Mouse (Mus musculus): ENCODE results near the gene Fgfrl1.

Fgfrl1 gene

DNA sequence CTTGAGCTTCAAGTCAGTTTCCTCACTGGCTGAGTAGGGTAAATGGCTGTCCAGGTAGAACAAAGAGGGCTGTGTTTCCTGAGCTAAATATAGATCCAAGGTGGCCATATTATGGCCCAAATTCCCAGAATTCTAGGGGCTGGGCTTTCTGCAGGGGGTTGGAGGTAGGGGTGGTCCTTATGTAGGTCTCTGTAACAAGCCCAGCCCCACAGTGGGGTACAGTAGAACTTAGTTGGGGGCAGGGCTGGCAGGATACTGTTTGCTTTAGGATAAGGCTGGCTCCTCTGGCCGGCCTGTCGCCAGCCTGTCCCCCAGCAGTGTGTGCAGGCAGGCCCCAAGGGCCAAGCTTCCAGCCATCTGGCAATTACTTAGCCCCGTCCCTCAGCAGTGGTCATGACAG, 8.2 kb downstream of the Fgfrl1 start:
- DNase-seq (ENCODE audit: low spot score): no peak

DNA sequence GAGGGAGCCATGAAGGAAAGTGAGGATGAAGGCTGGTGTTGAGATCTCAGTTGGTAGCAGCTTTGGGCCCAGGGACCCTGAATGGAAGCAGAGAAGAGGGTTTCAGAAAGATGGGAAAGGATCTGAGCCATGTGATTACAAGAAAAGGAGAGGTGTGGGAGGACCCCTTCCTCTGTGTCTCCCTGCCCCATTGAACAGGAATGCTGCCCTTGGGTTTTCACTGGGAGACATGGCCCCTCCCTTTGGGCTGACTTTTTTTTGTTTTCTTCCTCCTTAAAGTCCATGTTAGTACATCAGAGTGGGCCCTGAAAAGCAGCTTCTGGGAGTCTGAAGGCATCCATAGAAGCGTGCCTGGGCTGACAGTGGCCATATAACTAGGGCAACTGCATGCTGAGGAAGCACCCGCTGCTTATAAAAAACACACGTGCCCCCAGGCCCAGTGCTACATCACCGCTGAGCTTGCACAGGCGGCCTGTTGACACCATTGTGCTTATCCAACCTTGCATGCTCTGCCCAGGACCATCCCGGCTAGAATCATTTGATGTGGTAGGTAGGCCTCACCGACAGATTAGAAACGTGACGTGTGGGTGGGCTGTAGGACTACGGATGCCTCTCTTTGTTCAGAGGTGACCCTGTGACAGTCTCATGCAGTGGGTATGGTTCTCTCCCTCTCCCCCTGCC, 9.3 kb downstream of the Fgfrl1 start:
- DNase-seq (ENCODE audit: low spot score): no peak

- DNase-seq (ENCODE audit: low spot score): no peak
Observed at GRCm38 (mm10) chr5:108703754-108704626, 11.8 kb downstream of the Fgfrl1 start.

DNA sequence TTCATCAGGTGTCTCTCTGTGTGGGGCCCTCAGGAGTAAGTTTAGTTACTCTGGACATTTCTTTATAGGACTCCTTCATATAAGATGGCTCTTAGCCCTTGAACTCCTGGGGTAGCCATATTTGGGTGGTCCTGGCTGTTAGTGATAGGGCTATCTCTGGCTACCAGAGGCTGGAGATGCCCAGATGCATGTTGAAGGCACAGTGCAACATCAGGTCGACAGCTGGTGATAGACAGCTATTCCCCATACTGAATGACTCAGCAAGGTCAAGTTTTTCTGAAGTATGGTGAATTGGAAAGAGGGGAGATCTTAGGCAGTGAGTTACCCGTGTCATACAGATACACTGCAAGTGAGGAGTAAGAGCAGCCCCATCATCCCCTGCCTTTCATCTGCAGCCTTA, 15.6 kb downstream of the Fgfrl1 start:
- DNase-seq (ENCODE audit: low spot score): no peak

DNA sequence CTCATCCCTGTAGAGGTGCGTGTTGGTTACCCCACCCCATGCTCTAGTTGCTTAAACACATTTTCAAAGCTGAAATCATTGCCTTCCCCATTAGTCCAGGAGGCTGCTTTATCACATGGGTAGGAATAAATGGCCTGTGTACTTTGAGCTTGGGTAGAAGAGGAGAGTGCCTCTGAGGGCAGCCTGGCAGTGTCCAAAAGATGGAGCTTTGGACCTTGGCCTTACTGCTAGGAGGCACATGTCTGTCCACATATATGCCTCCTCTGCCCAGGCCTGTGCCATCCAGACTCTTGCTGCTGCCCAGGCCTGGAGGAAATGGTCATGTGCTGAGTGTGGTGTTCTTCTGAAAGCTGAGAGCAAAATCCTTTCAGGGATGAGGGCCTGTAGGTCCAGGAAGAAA, 16.2 kb downstream of the Fgfrl1 start:
- no peak for DNase-seq (ENCODE audit: low spot score)

GRCm38 (mm10) chr5:108708981-108709731, 17.0 kb downstream of the Fgfrl1 start:
- DNase-seq (ENCODE audit: low spot score): no peak

DNA sequence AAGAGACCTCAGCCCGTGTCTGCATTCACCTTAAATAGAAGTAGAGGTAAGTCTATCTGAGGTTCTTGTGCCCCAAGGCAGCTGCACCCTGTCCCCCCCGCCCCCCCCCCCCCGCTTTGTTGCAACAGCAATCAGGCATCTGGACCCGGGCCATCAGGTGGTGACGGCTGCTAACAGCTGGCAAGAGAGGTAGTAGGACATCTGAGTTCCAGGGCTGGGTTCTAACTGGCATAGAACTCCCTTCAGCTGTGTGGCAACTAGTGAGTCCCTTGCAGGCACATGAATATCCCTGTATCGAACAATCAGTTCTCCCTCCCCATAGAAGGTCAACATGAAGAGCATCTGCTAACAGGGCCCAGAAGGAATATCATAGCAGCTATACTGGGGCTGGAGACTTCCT, 19.8 kb downstream of the Fgfrl1 start:
- no peak for DNase-seq (ENCODE audit: low spot score)

- DNase-seq (ENCODE audit: low spot score): no peak
Observed at GRCm38 (mm10) chr5:108713096-108713495, 20.9 kb downstream of the Fgfrl1 start.

GRCm38 (mm10) chr5:108713691-108714090, 21.5 kb downstream of the Fgfrl1 start:
- no peak for DNase-seq (ENCODE audit: low spot score)

GRCm38 (mm10) chr5:108714149-108714548, 22.0 kb downstream of the Fgfrl1 start:
- no peak for DNase-seq (ENCODE audit: low spot score)

DNA sequence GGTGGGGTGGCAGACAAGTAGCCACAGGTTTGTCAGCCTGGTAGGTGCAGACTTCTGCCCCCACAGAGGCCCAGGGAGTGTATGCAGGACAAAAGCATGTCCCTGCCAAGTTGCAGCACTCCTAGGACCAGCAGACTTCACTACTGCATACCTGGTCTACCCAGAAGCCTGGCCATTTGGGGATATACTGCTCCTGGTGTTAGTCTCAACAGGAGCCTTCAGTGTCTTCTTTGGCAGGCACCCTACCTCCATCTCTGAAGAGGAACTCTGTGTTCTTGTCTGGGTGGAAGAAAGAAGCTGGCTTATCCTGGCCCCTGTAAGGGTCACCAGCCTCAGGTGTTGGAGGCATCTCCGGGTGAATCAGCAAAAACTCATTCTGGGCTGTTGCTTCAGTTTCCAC, 23.8 kb downstream of the Fgfrl1 start:
- no peak for DNase-seq (ENCODE audit: low spot score)

DNA sequence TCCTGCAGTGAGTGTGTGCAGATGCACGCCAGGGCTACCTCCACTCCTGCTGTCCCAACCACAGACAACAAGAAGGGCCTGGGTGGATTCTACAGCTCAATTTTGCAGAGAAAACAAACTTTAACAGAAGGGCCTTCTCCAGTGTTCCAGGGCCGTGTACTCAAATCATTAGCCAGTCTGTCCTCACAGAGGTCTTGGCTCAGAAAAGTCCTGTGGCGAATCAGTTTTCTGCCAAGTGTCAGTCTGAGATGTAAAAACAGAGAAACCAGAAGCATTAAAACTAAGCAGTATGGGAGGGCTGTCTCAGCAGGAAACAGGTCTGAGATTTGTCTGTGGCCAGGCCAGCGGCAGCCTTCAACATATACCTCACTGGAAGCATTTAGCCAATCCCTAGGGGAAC, 25.9 kb downstream of the Fgfrl1 start:
- no peak for DNase-seq (ENCODE audit: low spot score)

GRCm38 (mm10) chr5:108719761-108720160, 27.6 kb downstream of the Fgfrl1 start:
- no peak for DNase-seq (ENCODE audit: low spot score)

GRCm38 (mm10) chr5:108724006-108724405, 31.8 kb downstream of the Fgfrl1 start:
- no peak for DNase-seq (ENCODE audit: low spot score)

- peak; percentile 28 for DNase-seq (ENCODE audit: low spot score)
Observed at GRCm38 (mm10) chr5:108726557-108727248, 34.5 kb downstream of the Fgfrl1 start.

DNA sequence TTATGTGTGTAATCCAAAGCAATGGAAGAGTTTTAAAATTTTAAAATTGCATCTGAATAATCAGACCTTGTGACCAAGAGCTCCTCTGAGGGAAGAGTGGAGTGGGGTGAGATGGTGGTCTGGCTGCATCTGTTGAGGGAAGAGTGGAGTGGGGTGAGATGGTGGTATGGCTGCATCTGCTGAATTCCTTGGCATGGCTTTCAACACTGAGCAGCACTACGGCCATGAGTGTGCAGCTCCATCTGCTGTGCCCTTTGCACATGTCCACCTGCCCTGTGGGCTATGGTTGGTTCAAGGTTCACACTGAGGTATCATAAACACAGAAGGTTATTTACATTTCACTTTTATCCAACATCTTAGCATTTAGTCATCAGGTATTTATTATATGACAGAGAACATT, 35.2 kb downstream of the Fgfrl1 start:
- no peak for DNase-seq (ENCODE audit: low spot score)

DNA sequence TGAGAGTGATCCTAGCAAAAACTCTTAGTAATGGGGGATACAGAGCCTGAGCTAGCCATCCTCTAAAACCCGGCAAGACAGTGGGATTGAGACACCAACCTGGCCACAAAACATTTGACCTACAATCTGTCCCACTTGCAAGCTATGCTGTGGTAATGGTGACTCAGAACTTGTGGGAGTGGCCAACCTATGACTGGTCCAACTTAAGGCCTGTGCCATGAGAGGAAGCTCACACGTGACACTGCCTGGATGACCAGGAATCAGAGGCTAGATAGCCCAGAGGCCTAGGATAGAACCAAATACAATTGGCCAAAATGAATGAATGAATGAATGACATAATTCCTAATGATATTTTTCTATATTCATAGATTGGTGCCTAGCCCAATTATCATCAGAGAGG, 49.7 kb downstream of the Fgfrl1 start:
- DNase-seq (ENCODE audit: low spot score): no peak

DNA sequence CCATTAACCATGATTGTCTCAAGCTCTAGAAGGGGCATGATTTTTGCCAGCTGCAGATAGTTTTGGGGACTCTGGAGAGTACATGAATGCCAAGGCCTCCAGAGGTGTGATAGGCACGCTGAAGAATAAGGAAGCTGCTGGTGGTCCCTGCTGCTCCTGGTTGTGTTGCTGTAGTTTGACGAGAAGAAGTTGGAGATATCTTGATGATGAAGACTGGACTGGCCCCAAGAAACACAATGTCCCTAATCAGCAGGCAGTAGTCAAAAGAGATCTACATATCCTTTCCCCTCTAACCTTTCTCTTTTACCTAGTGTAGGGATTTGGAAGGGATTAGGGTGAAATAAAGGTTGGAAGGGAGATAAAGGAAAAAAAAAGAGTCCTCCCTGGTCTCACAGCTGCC, 50.4 kb downstream of the Fgfrl1 start:
- DNase-seq (ENCODE audit: low spot score): no peak

GRCm38 (mm10) chr5:108743856-108744255, 51.7 kb downstream of the Fgfrl1 start:
- no peak for DNase-seq (ENCODE audit: low spot score)

GRCm38 (mm10) chr5:108744629-108745028, 52.4 kb downstream of the Fgfrl1 start:
- DNase-seq (ENCODE audit: low spot score): no peak

GRCm38 (mm10) chr5:108750328-108751210, 58.4 kb downstream of the Fgfrl1 start:
- no peak for DNase-seq (ENCODE audit: low spot score)
